Mouse (Mus musculus) cerebellum, adult (tissue): ENCODE results near the gene Lrrc49.

Source experiments
- ATAC-seq: cut with Nextera tagmentation; 2 replicates; pipeline ENCODE4 v1.9.2; 2017; ENCODE audit warnings: mild to moderate bottlenecking, moderate library complexity, mixed read lengths; ENCODE audit not compliant: insufficient number of reproducible peaks, low FRiP score, low TSS enrichment

Lrrc49 gene

DNA sequence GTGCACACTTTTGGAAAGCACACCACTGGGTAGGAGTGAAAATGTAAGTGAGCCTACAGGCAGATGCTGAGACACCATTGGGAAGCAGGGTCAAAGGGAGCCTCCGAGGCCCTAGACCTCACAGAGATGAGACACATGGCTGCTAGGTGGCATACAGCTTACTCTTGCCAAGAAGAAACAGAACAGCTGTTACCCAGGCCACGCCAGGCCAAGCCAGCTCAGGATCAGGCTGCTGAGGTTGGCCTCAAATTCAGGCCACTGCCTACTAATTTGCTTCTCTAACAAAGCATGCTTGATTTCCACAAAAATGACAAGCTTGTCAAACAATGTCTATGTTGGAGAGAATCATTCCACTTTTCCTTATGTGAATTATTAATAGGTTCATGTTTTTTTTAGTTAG, 83.0 kb downstream of the Lrrc49 start:
- no peak for ATAC-seq

DNA sequence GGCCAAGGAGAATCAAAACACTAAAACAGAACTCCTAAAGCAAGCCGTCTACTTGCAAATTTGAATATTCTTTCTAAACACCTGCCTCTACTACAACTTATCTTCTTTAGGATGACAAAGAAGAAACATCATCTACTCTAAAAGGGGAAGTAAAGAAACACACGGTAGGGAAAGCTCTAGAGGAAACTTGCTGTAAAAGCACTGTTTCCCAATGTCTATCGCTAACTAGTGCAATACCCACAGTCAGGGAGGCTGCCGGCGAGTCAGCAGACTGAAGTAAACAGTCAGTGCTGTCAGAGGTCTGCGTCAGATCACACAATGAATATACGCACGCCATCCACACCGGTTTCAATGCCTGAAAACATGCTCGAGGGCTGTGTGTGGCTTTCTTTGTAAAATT, 86.0 kb downstream of the Lrrc49 start:
- ATAC-seq, result no peak

DNA sequence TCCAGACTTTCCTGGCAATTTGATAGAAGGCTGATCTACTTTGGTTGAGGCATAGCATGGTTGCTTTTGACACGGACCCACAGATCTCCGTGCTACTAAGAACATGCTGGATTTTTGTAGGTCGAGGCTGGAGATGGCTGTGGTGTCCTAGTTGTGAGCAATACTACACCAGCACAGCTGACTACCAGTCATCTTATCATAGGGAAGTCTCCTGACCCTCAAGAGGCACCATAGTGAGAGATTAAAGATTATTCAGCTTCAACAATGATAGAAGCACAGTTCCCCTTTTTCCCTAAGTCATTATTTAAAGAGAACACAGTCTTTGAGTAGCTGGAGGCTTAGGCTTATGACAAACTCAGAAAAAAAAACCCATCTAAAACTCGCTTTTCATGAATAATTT, 87.7 kb downstream of the Lrrc49 start:
- ATAC-seq, result no peak

DNA sequence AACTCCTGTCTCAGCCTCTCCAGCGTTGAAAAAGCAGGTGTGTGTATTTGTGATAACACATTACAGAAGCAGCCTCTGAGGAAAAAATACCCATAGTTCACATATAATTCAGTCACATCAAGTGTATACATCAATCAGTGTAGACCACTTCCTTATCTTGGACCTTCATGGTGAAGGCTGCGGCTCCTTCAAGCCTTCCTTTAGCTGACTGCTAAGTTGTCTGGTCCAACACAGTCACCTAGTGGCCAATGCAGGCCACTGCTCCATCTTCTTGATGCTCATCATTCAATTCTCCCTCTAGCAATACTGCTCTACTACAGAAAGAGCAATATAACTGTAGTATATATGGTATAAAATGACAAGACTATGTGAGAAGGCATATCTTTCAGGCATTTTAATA, 88.5 kb downstream of the Lrrc49 start:
- ATAC-seq, result no peak

DNA sequence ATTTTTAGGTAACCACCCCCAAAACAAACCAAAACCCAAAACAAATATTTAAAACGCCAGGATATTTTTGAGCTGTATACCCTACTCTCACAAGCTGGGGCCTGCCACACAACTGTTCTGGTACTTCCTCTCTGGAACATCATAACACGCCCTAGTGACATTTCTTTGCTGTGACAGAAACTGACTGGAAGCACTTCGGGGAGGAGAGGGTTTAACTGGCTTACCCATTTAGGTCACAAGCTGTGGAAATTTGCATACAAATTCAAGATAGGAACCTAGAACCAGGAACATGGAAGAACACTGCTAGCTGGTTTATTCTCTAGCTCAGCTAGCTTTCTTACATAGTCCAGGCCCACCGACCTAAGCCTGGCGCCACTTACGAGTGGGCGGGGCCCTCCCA, 92.6 kb downstream of the Lrrc49 start:
- ATAC-seq, result no peak

DNA sequence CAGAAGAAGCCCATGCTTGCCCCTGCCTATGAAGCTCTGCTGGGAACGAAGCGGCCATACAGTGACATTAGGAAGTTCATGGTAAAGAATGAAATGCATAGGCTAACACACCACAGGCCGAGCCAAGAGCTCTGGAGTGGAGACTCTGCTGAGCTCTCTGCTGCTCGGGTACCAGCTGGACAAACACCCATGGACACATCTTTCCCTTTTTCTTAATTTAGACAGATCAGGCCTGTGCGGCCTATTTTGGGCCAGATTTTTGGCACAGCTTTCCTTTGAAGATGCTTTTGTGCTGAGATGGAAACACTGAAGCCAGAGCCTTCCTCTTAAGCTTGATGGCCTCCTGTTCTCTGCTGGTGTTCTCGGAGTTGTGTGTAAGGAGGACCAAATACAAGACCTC, 95.0 kb downstream of the Lrrc49 start:
- ATAC-seq, result peak; percentile 68; the same call in 1 of the 2 replicates

DNA sequence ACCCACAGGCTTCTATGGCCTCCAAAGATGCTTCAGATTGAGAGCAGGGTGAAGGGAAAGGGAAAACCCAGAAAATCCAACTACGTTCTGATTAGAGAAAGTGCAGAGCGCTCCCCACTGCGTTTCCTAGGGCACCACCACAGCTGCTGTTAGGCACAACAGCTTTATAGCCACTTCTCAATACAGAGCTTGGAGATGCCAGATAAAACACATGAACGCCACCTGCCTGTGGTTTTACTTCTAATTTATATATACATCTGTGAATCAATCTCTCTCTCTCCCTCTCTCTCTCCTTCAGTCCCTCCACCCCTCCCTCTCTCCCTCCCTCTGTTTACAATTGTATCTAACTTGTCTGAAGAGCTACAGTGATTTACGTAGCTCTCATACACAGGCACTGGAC, 95.6 kb downstream of the Lrrc49 start:
- ATAC-seq, result no peak

DNA sequence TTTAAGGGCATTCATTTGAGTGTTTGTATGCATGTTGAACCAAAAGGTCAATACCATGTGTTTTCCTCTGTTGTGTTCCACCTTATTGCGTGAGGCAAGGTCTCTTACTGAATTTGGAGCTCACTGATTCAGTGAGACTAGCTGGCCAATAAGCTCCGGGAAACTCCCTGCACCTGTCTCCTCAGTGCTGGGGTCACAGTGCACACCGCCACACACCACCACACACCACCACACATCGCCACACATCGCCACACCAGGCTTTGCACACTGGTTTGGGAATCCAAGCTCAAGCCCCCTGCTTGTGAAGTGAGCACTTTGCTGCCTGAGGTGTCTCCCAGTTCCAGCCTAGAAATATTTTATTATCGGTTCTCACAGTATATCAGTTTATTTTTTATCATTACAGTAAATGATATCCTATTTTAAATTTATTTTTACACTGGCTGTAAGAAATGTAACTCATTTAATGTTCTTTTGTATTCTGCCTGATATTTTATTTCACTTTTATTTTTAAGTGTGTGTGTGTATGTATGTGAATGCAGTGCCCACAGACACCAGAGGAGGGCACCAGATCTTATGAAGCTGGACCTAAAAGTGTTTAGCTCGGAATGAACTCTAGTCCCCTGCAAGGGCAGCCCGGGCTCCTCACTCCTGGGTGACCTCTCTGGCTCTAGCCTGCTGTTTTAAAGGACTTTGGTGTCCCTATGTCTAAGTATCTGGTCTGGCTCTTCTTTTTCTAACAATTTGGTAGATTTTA, 96.9 kb downstream of the Lrrc49 start:
- no peak for ATAC-seq

DNA sequence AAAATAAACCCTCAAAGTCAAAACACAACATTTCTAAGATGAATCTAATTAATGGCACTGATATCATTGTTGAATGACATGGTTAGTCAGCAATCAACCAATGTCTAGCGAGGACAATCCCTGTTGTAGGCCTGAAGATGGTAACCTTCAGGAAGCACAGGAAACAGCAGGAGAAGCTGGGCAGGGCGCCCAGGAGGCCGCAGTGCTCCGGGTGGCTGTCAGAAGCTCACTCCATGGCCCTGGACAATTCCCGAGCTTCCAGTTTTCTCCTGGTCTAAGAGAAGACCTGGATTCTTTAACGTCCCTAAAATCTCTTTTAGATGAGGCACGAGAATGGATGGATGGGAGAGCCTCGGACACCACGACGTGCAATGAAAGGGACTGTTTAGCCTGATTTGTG, 99.0 kb downstream of the Lrrc49 start:
- ATAC-seq, result peak; percentile 65; the same call in 1 of the 2 replicates

DNA sequence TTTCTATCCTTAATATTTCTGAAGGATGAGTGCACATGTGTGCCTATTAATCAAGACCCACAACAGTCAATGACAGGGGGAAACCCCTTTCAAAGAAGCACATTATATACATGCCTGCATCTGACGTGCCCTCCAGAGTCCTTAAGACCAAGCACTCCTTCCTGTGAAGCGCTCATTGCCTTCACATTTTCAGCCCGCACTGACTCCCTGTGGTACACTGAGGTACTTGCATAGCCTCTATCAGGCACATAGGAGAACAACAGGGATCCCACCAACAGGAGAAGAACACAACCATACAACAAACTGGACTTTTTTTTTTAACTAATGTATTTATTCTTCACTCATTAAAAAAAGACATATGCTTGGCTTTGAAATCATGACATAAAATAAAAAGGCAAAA, 101.0 kb downstream of the Lrrc49 start:
- no peak for ATAC-seq

DNA sequence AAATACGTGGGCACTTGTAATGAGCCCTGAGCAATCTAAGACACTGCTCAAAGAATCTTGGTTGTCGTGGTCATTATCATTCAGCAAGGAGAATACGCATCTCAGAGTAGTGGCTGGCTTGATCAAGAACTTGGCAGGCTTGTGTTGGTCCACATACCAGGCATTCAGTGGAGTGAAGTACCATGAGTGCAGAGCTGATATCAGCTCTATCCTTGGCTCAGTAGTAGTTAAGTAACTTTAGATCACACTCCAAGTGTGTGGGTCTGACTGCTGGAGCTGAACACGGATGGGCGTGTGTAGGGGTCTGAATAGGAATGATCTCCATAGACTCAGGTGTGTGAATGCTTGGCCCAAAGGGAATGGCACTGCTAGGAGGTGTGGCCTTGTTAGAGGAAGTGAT, 102.8 kb downstream of the Lrrc49 start:
- no peak for ATAC-seq

DNA sequence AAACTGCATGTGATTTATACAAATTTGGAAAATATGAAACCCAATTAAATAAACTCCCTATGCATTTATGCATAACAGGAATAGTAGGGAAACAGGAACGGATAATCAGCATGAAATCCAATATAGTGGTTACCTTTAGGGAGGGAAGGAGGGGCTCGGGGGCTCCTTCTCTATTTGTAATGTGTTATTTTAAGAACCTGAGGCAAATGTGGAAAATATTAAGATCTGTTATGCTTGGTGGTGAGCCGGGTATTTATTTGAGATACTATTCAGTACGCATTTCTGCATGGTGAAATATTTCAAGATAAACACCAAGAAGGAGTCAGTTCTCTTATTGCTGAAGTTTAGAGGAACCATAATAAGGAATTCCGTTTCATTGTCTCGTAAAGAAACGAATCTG, 105.4 kb downstream of the Lrrc49 start:
- ATAC-seq, result no peak

DNA sequence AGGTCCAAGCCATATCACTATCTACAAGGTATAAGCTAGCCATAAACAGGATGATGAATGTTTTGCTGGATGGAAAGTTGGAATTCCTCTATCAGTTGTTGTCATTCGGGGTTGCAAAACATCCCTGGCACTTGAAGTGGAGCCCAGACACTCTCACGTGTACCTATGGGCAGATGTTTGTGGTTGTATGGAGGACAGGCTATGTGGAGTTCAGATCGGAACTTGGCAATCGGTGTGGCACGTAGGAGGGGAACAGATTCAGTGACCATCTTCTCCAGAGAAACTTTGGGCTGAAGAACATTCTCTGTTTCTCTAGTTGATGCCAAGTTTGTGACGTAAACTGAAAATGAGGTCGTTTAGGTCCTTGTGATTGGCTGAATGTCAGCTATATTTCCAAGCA, 114.9 kb downstream of the Lrrc49 start:
- ATAC-seq, result no peak

DNA sequence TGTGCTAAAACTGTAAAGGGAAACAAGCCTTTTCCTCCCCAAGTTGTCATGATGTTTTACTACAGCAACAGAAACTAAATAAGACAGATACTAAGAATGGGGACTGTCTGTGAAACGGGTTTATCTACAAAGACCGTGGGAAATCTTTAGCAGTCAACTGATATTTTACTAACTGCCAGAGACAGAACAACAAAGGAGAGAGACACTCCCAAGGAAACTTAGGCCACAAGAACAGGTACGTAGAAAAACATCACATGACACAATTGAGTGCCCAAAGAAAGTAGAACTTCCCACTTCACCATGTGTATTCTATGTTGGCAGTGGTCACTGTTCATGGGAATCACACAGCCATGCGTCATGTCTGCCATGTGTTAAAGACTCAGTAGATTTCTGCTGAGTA, 116.2 kb downstream of the Lrrc49 start:
- no peak for ATAC-seq

DNA sequence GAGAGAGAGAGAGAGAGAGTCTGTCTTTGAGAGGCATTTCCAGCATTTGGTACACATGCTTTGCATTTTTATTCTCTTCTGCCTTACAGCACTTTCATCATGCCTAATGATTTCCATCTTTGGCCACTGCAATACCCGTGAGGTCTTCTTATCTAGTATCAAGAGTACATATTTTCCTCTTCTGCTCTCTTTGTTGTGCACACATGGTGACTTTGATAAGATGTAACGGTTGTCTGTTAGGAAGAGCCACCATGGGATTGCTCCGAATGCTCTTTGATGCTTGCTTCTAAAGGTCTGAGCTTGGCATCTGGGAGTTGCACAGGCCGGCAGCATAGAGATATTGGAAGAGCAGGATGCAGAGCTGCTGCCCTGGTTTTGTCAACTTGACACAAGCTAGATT, 116.9 kb downstream of the Lrrc49 start:
- ATAC-seq, result no peak

DNA sequence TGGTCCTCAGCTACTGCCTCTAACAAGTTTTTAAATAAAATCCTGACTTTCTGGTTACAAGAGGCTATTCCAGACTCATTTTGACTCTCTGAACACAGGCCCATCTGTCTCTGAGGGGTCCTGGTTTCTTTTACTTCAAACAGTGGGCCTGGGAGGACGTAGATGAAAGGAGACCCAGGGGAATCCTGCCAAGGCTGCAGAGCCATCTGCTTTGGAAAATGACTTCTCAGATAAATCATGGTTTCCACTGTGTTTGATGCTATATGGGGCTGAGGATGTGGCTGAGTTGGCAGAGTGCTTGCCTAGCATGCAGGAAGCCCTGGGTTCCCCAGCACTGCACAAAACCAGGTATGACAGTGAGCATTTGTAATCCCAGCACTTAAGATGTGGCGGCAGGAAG, 118.6 kb downstream of the Lrrc49 start:
- ATAC-seq, result no peak

DNA sequence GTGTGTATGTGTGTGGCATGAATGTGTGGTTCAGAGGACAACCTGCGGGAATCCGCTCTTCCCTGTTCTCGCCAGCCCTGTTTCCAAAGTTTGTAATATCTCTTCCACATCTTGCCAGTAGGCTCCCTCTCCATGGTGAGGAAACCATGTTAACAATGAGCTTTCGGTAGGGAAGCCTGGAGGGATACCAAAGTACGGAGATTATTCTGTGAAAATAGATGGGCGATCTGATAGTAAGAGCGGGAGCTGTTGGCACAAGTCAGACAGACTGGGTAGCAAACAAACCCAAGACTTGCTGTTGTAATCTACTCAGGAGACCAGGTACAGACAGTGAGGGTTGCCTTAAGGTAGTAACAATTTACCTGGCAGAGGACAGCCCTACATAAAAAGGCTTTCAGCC, 124.1 kb downstream of the Lrrc49 start:
- ATAC-seq, result no peak

DNA sequence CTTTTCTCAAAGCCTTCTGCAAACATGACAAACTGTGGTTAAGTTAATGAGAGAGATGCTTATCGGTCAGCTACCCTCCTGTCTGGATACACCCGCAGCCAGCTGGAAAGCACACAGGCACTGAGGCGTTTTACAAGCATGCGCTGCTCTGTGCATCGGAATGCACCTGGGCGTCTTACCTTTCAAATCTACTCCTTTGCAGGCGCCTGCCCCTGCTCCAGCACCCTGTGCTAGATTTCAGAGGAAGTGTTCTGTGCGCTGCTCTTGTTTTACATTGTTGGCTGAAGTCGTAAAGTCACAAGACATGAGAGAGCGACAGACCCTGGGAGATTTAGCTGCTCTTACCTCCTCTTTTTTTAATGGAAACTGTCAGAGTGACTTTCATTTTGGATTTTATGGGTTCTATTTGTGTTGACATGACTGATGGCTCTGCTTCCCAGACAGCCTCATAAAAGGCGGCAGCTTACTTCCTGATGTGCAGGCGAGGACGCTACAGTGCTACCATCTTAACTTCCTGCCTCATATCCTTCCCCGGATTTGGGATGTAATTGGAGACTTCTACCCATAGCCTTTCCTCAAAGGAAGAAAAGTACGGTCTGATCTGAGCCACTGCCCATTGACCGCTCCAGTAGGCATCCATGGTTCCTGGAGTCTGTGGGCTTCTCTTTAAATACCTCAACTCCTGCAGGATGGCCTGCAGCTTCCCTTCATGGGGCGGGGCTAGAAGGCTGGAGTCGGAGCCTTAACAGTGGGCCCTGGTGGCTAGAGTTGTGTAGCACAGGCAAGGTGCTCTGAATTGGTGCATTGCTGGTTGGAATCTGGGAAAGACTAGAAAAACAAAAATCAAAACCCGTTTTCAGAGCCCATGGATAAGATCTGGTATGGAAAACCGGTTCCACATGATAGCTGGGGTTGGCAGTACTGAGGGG, 125.3 kb downstream of the Lrrc49 start:
- ATAC-seq, result no peak

DNA sequence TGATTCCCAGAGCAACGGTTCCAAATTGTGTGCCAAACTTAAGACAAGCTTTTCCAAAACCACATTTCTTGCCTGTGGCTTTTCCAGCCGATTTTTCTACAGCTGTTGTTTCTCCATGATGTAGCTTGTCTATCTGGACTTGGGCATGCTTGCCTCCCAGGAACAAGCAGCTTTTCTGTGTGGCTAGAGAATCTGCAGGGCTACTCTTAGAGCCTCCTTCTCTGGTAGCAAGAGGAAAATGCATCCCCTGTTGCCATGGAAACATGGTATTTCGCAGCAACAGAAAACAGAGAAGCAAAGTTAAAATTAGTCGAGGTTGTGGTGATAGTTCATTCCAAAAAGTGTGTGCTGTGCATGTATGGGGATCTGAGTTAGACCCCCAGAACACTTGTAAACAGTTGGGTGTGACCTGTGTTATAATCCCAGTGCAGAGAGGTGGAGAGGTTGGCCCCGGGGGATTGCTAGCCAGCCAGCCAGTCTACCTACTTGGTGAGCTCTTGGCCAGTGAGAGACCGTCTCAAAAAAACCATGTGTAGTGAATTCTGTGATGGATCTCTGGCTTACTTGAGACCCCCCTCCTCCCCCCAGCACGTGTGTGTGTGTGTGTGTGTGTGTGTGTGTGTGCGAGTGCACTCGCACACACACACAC, 126.2 kb downstream of the Lrrc49 start:
- no peak for ATAC-seq

DNA sequence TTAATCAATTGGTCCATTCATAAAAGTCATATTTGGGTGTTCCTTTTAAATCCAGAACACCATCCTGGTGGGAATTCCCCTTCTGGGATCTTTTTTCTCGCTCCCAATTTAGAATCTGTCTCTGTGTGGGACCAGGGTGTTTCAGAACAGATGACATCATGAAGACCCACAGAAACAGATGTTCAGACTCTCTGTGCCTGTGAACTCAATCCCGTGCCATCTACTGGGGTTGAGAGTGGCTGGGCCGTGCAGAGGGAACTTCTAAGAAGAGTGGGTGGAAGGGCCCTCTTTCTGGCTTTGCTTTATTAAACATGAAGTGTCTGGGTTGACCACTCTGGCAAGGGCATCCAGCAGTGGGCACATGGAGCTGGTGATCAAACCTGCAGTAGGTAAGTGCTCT, 129.5 kb downstream of the Lrrc49 start:
- ATAC-seq, result no peak

DNA sequence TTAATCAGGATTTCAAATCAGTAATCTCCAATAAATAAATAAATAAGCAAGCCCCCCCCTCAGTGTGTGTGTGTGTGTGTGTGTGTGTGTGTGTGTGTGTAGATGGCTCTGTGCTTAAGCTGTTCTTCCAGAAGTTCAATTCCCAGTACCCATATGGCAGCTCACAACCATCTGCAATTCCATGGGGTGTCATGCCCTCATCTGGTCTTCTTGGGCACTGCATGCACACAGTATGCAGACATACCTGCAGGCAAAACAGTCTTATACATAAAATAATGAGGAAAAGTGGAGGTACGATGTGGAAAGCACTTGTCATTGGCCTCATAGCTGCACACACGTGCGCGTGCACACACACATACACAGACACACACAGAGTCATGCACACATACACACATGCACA, 136.7 kb downstream of the Lrrc49 start:
- no peak for ATAC-seq
